Mouse (Mus musculus): ENCODE results near the gene Eif3g. TPM values are rescaled to one million over a fixed set of nuclear protein-coding genes. Genes with fewer than 3 reads are reported as not detected.

Gene Eif3g
- polyA plus RNA-seq, 1 experiment from 2014 or later, result 337 TPM

Small RNA genes within 50 kb of the gene (microRNA-seq; reads per million reads assigned to microRNA genes)
- not detected for gene Mir7081

Other genes starting within 250 kb of the Eif3g start
- gene Pin1, start 246.5 kb downstream of the Eif3g start, polyA plus RNA-seq (2016; fragmentation: Nextera tagmentation; extraction: Ambion mirVana), result 50.8 and 51.6 TPM in 2 replicates
- 9.5 and 10.4 TPM in 2 replicates for gene Olfm2, start 152.3 kb downstream of the Eif3g start, polyA plus RNA-seq (2016; fragmentation: Nextera tagmentation; extraction: Ambion mirVana)
- gene Col5a3, start 83.6 kb downstream of the Eif3g start, polyA plus RNA-seq (2016; fragmentation: Nextera tagmentation; extraction: Ambion mirVana), result 1.1 and 1.2 TPM in 2 replicates
- gene Rdh8, start 80.1 kb downstream of the Eif3g start, polyA plus RNA-seq (2016; fragmentation: Nextera tagmentation; extraction: Ambion mirVana), result not detected in 2 replicates
- 3.0 and 3.9 TPM in 2 replicates for gene A230050P20Rik, start 30.0 kb downstream of the Eif3g start, polyA plus RNA-seq (2016; fragmentation: Nextera tagmentation; extraction: Ambion mirVana)
- 3.5 and 3.7 TPM in 2 replicates for gene Angptl6, start 18.9 kb downstream of the Eif3g start, polyA plus RNA-seq (2016; fragmentation: Nextera tagmentation; extraction: Ambion mirVana)
- 75.0 and 79.3 TPM in 2 replicates for gene Ppan, start 10.4 kb downstream of the Eif3g start, polyA plus RNA-seq (2016; fragmentation: Nextera tagmentation; extraction: Ambion mirVana)
- 122 and 124 TPM in 2 replicates for gene Dnmt1, start 61.3 kb upstream of the Eif3g start, polyA plus RNA-seq (2016; fragmentation: Nextera tagmentation; extraction: Ambion mirVana)
- gene S1pr2, start 78.2 kb upstream of the Eif3g start, polyA plus RNA-seq (2016; fragmentation: Nextera tagmentation; extraction: Ambion mirVana), result 48.7 and 53.0 TPM in 2 replicates
- 128 TPM in 2 replicates for gene Mrpl4, start 104.1 kb upstream of the Eif3g start, polyA plus RNA-seq (2016; fragmentation: Nextera tagmentation; extraction: Ambion mirVana)
- gene Icam1, start 117.4 kb upstream of the Eif3g start, polyA plus RNA-seq (2016; fragmentation: Nextera tagmentation; extraction: Ambion mirVana), result 8.6 and 9.0 TPM in 2 replicates
- gene Icam4, start 130.8 kb upstream of the Eif3g start, polyA plus RNA-seq (2016; fragmentation: Nextera tagmentation; extraction: Ambion mirVana), result 1.6 and 2.5 TPM in 2 replicates
- 0.14 and 0.23 TPM in 2 replicates for gene Icam5, start 133.4 kb upstream of the Eif3g start, polyA plus RNA-seq (2016; fragmentation: Nextera tagmentation; extraction: Ambion mirVana)
- gene Zglp1, start 168.5 kb upstream of the Eif3g start, polyA plus RNA-seq (2016; fragmentation: Nextera tagmentation; extraction: Ambion mirVana), result 0.82 and 2.0 TPM in 2 replicates
- gene Gm49373, start 174.5 kb upstream of the Eif3g start, polyA plus RNA-seq (2016; fragmentation: Nextera tagmentation; extraction: Ambion mirVana), result 1.3 and 1.5 TPM in 2 replicates
- 54.8 and 59.3 TPM in 2 replicates for gene Fdx1l, start 175.0 kb upstream of the Eif3g start, polyA plus RNA-seq (2016; fragmentation: Nextera tagmentation; extraction: Ambion mirVana)
- gene Gm38431, start 193.4 kb upstream of the Eif3g start, polyA plus RNA-seq (2016; fragmentation: Nextera tagmentation; extraction: Ambion mirVana), result 2.3 TPM in 2 replicates
- 61.5 and 64.3 TPM in 2 replicates for gene Raver1, start 193.4 kb upstream of the Eif3g start, polyA plus RNA-seq (2016; fragmentation: Nextera tagmentation; extraction: Ambion mirVana)
- gene Tyk2, start 232.6 kb upstream of the Eif3g start, polyA plus RNA-seq (2016; fragmentation: Nextera tagmentation; extraction: Ambion mirVana), result 13.9 and 17.4 TPM in 2 replicates

All from embryonic facial prominence, embryonic 12.5 days (tissue).